Mouse (Mus musculus) ES-Bruce4 (cell line): ENCODE results near the gene Arl6ip5.

Experiments used
- CTCF ChIP-seq: IDR thresholded peaks from one replicate; pipeline ENCODE4 v1.8.1; 2011; ENCODE audit warnings: low read depth, low read length
- EP300 ChIP-seq: IDR thresholded peaks from 2 replicates; pipeline ENCODE4 v1.6.1; 2011; ENCODE audit warnings: low read depth, low read length; ENCODE audit not compliant: insufficient read depth

DNA sequence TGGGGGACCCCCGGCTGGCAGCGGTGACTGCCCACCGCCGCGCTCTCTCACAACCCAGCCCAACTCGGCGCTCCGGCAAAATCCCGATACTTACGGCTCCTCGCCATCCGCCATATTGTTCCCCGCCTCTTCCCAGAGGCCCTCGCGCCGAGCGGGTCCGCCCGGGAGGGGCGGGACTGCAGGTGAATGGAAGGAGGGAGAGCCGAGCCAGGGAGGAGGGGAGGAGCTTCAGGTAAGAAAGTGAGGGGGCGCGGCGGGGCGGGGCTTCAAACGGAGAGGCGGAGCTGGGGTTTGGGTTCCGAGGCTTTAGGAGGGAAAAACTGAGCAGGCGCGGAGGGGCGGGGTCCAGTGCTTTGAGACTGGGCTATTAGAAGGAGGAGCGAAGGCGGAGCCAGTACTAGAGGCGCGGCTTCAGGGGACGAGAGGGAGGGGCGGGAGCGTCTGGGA lies 5.0 kb upstream of the Arl6ip5 start, which contains the start of gene Uba3:
- TF ChIP-seq CTCF (no peak), EP300 (no peak)
